Mouse (Mus musculus): ENCODE data around the gene Capzb.

DNA sequence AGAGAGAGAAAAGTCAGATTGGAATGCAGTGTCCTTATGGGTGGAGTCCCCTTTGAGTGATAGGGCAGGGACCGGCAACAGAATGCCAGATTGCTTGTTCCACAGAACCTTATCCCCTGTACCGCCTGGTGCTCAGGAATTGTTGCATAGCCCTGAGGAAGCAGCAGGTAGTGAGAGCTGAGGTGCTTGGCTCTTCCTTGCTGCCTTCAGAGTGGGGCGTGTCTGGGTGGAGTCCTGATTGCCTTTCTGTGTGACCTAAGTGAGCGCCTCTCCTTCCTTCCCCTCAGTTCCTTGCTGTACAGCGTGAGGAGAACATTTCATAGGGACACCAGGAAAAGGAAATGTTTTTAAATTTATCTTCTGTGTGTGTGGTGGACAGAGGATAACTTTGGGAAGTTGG is 4.8 kb downstream of the Capzb start:
- TF ChIP-seq CTCF (IDR thresholded peaks at IDR 0.05): no peak
- TF ChIP-seq EP300 (IDR thresholded peaks at IDR 0.05): no peak

All from lung, postnatal 0 days (tissue).